Mouse (Mus musculus) heart, postnatal 0 days (tissue): ENCODE results near the gene Zc3hav1l. TPM values are rescaled to one million over a fixed set of nuclear protein-coding genes. Genes with fewer than 3 reads are reported as not detected.

Experiments
- ATAC-seq: fragments of 200-750 bp; cut with Nextera tagmentation; 2 replicates; pipeline ENCODE4 v1.8.0; 2017; ENCODE audit warnings: low read depth, moderate number of reproducible peaks, moderate library complexity; ENCODE audit not compliant: insufficient read depth
- DNase-seq: peaks from one replicate; pipeline ENCODE4 v3.0.0-alpha.2; 2016; ENCODE audit warnings: low spot score
- H3K27ac ChIP-seq: fragments of 300-500 bp; sonication (generic); 2 replicates; pipeline ENCODE4 v1.5.1; 2014; ENCODE audit warnings: low read depth, mild to moderate bottlenecking
- H3K27me3 ChIP-seq: fragments of 300-500 bp; sonication (generic); 2 replicates; pipeline ENCODE4 v1.6.1; 2014; ENCODE audit warnings: low read length, mixed read lengths; ENCODE audit not compliant: control insufficient read depth, insufficient read depth
- H3K36me3 ChIP-seq: fragments of 300-500 bp; sonication (generic); replicated peaks from 2 replicates; pipeline ENCODE4 v1.6.1; 2014; ENCODE audit warnings: low read length, mixed read lengths; ENCODE audit not compliant: control insufficient read depth, insufficient read depth
- H3K4me1 ChIP-seq: fragments of 300-500 bp; sonication (generic); 2 replicates; pipeline ENCODE4 v1.6.1; 2014; ENCODE audit warnings: antibody characterized with exemption; ENCODE audit not compliant: control insufficient read depth, insufficient read depth
- H3K4me2 ChIP-seq: fragments of 300-500 bp; sonication (generic); 2 replicates; pipeline ENCODE4 v1.6.1; 2014; ENCODE audit warnings: low read depth, mild to moderate bottlenecking, low read length, moderate library complexity
- H3K4me3 ChIP-seq: fragments of 300-500 bp; sonication (generic); 2 replicates; pipeline ENCODE4 v1.5.1; 2014; ENCODE audit warnings: low read depth, low read length
- H3K9ac ChIP-seq: fragments of 300-500 bp; sonication (generic); replicated peaks from 2 replicates; pipeline ENCODE4 v1.6.1; 2014; ENCODE audit warnings: low read depth, low read length, mixed read lengths
- H3K9me3 ChIP-seq: fragments of 300-500 bp; sonication (generic); replicated peaks from 2 replicates; pipeline ENCODE4 v1.6.1; 2016; ENCODE audit warnings: low read length; ENCODE audit not compliant: control insufficient read depth
- CTCF ChIP-seq: IDR thresholded peaks from 2 replicates; pipeline ENCODE4 v1.5.1; 2016; ENCODE audit warnings: antibody characterized with exemption, control low read depth, low read depth
- EP300 ChIP-seq: IDR thresholded peaks from 2 replicates; pipeline ENCODE4 v1.6.1; 2016; ENCODE audit warnings: antibody characterized with exemption, low read depth
- WGBS: fragments of 180-500 bp; shearing (Covaris S2); extraction: QIAGEN DNeasy Blood & Tissue Kit; methylation state at CpG from one replicate; pipeline ENCODE4 v1.1.7; 2014; 5-methylcytosine and 5-hydroxymethylcytosine counted together
- polyA plus RNA-seq: library from polyadenylated mRNA; unstranded; fragments of >200 nt; fragmentation: Nextera tagmentation; extraction: Ambion mirVana; gene quantifications from 2 replicates; pipeline ENCODE4 v1.2.1, GENCODE M21; 2015
- total RNA-seq: library from RNA; depleted of rRNA; stranded (reverse); fragments of >200 nt; gene quantifications from 2 replicates; pipeline ENCODE4 v1.2.3, GENCODE M21; 2014; ENCODE audit warnings: low replicate concordance

Gene Zc3hav1l
- total and polyA plus RNA-seq, 2 experiments from 2014 or later = 2.2 to 4.7 TPM

- Histone ChIP-seq H3K9ac (no peak overlapping the region), H3K4me2 (peak overlapping the region; percentile 32; the same call in 1 of the 2 replicates), H3K4me1 (peaks cover 21% of the 10 kb centered on the region), H3K4me3 (peak overlapping the region; percentile 7; the same call in 1 of the 2 replicates), H3K36me3 (peaks cover 25% of the 10 kb centered on the region), H3K27ac (no peak overlapping the region), H3K9me3 (no peaks in the 10 kb centered on the region), H3K27me3 (no peaks in the 10 kb centered on the region)
- ATAC-seq (no peak), DNase-seq (no peak)
- no peak for TF ChIP-seq CTCF
- 46% methylated on average over 8 of the region's 8 CpGs for WGBS
These were observed 43.6 kb upstream of the Zc3hav1l start for GRCm38 (mm10) chr6:38342666-38342992.

GRCm38 (mm10) chr6:38341751-38342665 is 42.9 kb upstream of the Zc3hav1l start:
- peak overlapping the region; percentile 32; the same call in 1 of the 2 replicates for H3K4me2 ChIP-seq
- peaks cover 25% of the 10 kb centered on the region for H3K36me3 ChIP-seq
- H3K27ac ChIP-seq = no peak overlapping the region
- H3K9ac ChIP-seq = no peak overlapping the region
- WGBS = 19% methylated on average over 11 of the region's 11 CpGs
- no peaks in the 10 kb centered on the region for H3K27me3 ChIP-seq
- no peaks in the 10 kb centered on the region for H3K9me3 ChIP-seq
- H3K4me3 ChIP-seq = peak overlapping the region; percentile 7; the same call in 1 of the 2 replicates
- DNase-seq (no peak), ATAC-seq (no peak)
- TF ChIP-seq CTCF = no peak
- H3K4me1 ChIP-seq = peaks cover 21% of the 10 kb centered on the region

GRCm38 (mm10) chr6:38339078-38339477 is 40.0 kb upstream of the Zc3hav1l start:
- peaks cover 21% of the 10 kb centered on the region for H3K4me1 ChIP-seq
- H3K36me3 ChIP-seq = peaks cover 49% of the 10 kb centered on the region
- no peak overlapping the region for H3K9ac ChIP-seq
- DNase-seq (no peak), ATAC-seq (no peak)
- WGBS = 67% methylated on average over 2 of the region's 2 CpGs
- no peak overlapping the region for H3K4me2 ChIP-seq
- TF ChIP-seq CTCF (no peak), EP300 (no peak)
- H3K9me3 ChIP-seq = no peaks in the 10 kb centered on the region
- H3K27me3 ChIP-seq = no peaks in the 10 kb centered on the region
- H3K4me3 ChIP-seq = no peak overlapping the region
- no peak overlapping the region for H3K27ac ChIP-seq

- Histone ChIP-seq H3K4me3 (no peak overlapping the region), H3K9ac (no peak overlapping the region), H3K27ac (no peak overlapping the region), H3K36me3 (peaks cover 55% of the 10 kb centered on the region), H3K4me1 (peaks cover 14% of the 10 kb centered on the region), H3K9me3 (no peaks in the 10 kb centered on the region), H3K27me3 (no peaks in the 10 kb centered on the region), H3K4me2 (no peak overlapping the region)
- ATAC-seq = no peak
- WGBS = 70% methylated on average over 6 of the region's 6 CpGs
- DNase-seq = no peak
- no peak for TF ChIP-seq CTCF
- no peak for TF ChIP-seq EP300
These were observed 38.9 kb upstream of the Zc3hav1l start for GRCm38 (mm10) chr6:38337951-38338350.

GRCm38 (mm10) chr6:38337166-38337705 is 38.2 kb upstream of the Zc3hav1l start:
- 85% methylated on average over 4 of the region's 4 CpGs for WGBS
- no peak for TF ChIP-seq EP300
- TF ChIP-seq CTCF = no peak
- Histone ChIP-seq H3K4me3 (no peak overlapping the region), H3K36me3 (peaks cover 62% of the 10 kb centered on the region), H3K27me3 (no peaks in the 10 kb centered on the region), H3K27ac (no peak overlapping the region), H3K9ac (no peak overlapping the region), H3K9me3 (no peaks in the 10 kb centered on the region), H3K4me1 (peaks cover 8% of the 10 kb centered on the region), H3K4me2 (no peak overlapping the region)
- ATAC-seq = no peak
- DNase-seq = no peak
